Mouse (Mus musculus) neural tube, embryonic 11.5 days (tissue): ENCODE data around the gene Tead1. TPM values are rescaled to one million over a fixed set of nuclear protein-coding genes. Genes with fewer than 3 reads are reported as not detected.
A peak's percentile ranks its signal among the peaks of the same experiment; 100 is the strongest.

Experiments used
- ATAC-seq: fragments of 200-750 bp; cut with Nextera tagmentation; 2 replicates; pipeline ENCODE4 v1.8.0; 2017; ENCODE audit warnings: moderate number of reproducible peaks, mild to moderate bottlenecking, moderate TSS enrichment, moderate library complexity; ENCODE audit not compliant: insufficient read depth, low FRiP score, low TSS enrichment
- DNase-seq: peaks from one replicate; pipeline ENCODE4 v3.0.0-alpha.2; 2015; ENCODE audit warnings: low spot score
- H3K27ac ChIP-seq: fragments of 300-500 bp; sonication (generic); 2 replicates; pipeline ENCODE4 v1.5.1; 2014; ENCODE audit warnings: low read depth, mild to moderate bottlenecking, low read length
- H3K27me3 ChIP-seq: fragments of 300-500 bp; sonication (generic); 2 replicates; pipeline ENCODE4 v1.6.1; 2014; ENCODE audit warnings: mild to moderate bottlenecking, low read length, mixed read lengths; ENCODE audit not compliant: control insufficient read depth, insufficient read depth
- H3K36me3 ChIP-seq: fragments of 300-500 bp; sonication (generic); 2 replicates; pipeline ENCODE4 v1.6.1; 2014; ENCODE audit warnings: mild to moderate bottlenecking, low read length, moderate library complexity, mixed read lengths; ENCODE audit not compliant: control insufficient read depth, insufficient read depth
- H3K4me1 ChIP-seq: fragments of 300-500 bp; sonication (generic); 2 replicates; pipeline ENCODE4 v1.6.1; 2014; ENCODE audit warnings: low read length, mixed read lengths; ENCODE audit not compliant: control insufficient read depth, insufficient read depth
- H3K4me2 ChIP-seq: fragments of 300-500 bp; sonication (generic); 2 replicates; pipeline ENCODE4 v1.6.1; 2014; ENCODE audit warnings: low read depth, mild to moderate bottlenecking, moderate library complexity
- H3K4me3 ChIP-seq: fragments of 300-500 bp; sonication (generic); 2 replicates; pipeline ENCODE4 v1.5.1; 2014; ENCODE audit warnings: low read depth, low read length
- H3K9ac ChIP-seq: fragments of 300-500 bp; sonication (generic); 2 replicates; pipeline ENCODE4 v1.6.1; 2014; ENCODE audit warnings: mild to moderate bottlenecking, low read length
- H3K9me3 ChIP-seq: fragments of 300-500 bp; sonication (generic); 2 replicates; pipeline ENCODE4 v1.6.1; 2016; ENCODE audit warnings: low read length; ENCODE audit not compliant: control insufficient read depth
- WGBS: fragments of 180-500 bp; shearing (Covaris S2); extraction: QIAGEN DNeasy Blood & Tissue Kit; methylation state at CpG from one replicate; pipeline ENCODE4 v1.1.7; 2014; 5-methylcytosine and 5-hydroxymethylcytosine counted together
- polyA plus RNA-seq: library from polyadenylated mRNA; unstranded; fragments of >200 nt; fragmentation: Nextera tagmentation; extraction: Ambion mirVana; gene quantifications from 2 replicates; pipeline ENCODE4 v1.2.1, GENCODE M21; 2014

Gene Tead1
- polyA plus RNA-seq, 1 experiment from 2014 or later: 13.2 TPM

DNA sequence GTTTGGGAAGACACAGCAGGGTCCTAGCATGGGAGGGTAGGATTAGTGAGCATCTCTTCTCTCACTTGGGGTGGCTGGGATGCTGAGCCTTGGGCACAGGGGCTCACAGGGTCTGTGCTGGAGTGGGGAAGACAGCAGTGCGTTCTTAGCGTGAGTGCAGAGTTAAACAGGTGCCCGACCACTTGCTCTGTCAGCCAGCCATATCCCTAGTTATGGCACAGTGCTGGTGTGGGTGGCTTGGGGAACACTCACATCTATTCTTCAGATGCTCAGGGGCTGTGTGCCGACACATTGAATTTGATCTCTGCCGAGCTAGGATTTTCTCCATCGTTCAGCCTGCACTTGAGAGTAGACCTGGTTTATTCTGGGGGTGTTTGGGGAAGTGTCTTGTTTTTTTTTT is 92.3 kb downstream of the Tead1 start:
- no peaks in the 10 kb centered on the region for H3K36me3 ChIP-seq
- DNase-seq (no peak), ATAC-seq (no peak)
- no peaks in the 10 kb centered on the region for H3K9me3 ChIP-seq
- no peak overlapping the region for H3K4me3 ChIP-seq
- H3K4me1 ChIP-seq: 0 out of 2 replicates have a peak, but pooled peaks cover 3% of the 10 kb centered on the region
- H3K9ac ChIP-seq: no peak overlapping the region
- H3K27me3 ChIP-seq: no peaks in the 10 kb centered on the region
- 93% methylated on average over 6 of the region's 6 CpGs for WGBS
- no peak overlapping the region for H3K27ac ChIP-seq
- H3K4me2 ChIP-seq: no peak overlapping the region

DNA sequence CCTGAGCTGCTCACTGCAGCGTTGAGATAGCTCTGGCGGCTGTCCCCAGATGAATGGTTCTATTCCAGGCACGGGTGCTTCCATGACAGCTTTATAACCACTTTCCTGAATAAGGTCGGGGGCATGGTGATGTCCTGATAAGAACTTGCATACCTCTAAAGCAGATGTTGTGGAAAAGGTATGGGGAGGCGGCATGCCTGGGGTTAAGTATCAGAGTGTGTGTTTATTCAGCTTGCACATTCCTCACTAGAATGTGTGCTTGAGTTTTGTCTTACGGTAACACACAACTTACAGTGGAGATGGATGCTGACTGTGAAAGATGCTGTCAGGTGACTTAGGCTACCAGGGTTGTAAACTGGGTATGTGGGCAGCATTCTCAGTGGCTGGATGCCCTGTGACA is 93.7 kb downstream of the Tead1 start:
- no peaks in the 10 kb centered on the region for H3K36me3 ChIP-seq
- no peak overlapping the region for H3K4me3 ChIP-seq
- H3K27ac ChIP-seq: no peak overlapping the region
- H3K9ac ChIP-seq: no peak overlapping the region
- H3K9me3 ChIP-seq: no peaks in the 10 kb centered on the region
- no peak for DNase-seq
- H3K4me2 ChIP-seq: no peak overlapping the region
- 0 out of 2 replicates have a peak, but pooled peaks cover 3% of the 10 kb centered on the region for H3K4me1 ChIP-seq
- WGBS: 49% methylated on average over 6 of the region's 6 CpGs
- H3K27me3 ChIP-seq: no peaks in the 10 kb centered on the region
- no peak for ATAC-seq

DNA sequence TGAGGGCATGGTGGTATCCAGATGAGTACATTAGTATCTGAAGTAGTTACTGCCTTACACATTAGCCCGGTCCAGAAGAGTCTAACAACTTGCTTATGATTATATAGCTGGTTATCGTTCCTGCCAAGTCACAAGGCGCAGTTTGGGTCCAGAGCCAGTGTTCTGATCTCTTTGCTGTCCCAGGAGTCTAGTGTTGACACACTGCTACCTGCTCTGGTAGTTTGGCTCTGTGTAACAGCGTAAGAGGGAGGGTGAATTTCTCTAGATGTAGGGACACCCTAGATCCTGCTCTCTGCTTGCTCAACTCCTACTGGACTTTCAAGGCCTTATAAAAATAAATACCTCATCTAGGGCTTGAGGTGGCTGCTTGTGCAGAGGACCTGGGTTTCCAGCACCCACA is 94.5 kb downstream of the Tead1 start:
- ATAC-seq (no peak), DNase-seq (no peak)
- no peak overlapping the region for H3K9ac ChIP-seq
- H3K4me1 ChIP-seq: 0 out of 2 replicates have a peak, but pooled peaks cover 3% of the 10 kb centered on the region
- no peak overlapping the region for H3K27ac ChIP-seq
- whole genome bisulfite sequencing: 95% methylated on average over 4 of the region's 4 CpGs
- H3K27me3 ChIP-seq: no peaks in the 10 kb centered on the region
- no peak overlapping the region for H3K4me2 ChIP-seq
- H3K9me3 ChIP-seq: no peaks in the 10 kb centered on the region
- H3K4me3 ChIP-seq: no peak overlapping the region
- no peaks in the 10 kb centered on the region for H3K36me3 ChIP-seq

DNA sequence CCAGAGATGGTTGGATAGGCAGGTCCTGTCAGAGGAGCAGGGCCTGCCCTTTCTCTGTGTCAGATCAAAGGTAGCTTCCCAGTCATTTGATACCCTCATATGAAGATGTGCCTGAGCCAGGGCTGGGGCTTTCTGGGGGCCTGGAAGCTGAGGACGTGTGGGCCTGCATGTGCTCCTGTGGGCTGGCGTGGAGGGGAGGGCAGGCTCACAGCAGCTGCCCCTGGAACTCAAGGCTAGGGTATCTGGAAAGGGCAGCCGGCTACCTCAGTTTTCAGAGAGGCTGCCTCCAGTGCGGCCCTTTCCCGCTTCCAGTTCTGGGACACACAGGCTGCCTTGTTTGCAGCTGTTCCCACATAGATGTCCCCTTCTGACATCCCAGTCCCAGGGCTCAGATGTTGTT is 96.7 kb downstream of the Tead1 start:
- 63% methylated on average over 5 of the region's 5 CpGs for WGBS
- H3K4me2 ChIP-seq: no peak overlapping the region
- no peak for DNase-seq
- H3K27ac ChIP-seq: no peak overlapping the region
- no peak for ATAC-seq
- no peak overlapping the region for H3K9ac ChIP-seq
- H3K36me3 ChIP-seq: no peaks in the 10 kb centered on the region
- H3K4me1 ChIP-seq: peaks cover 10% of the 10 kb centered on the region
- no peaks in the 10 kb centered on the region for H3K9me3 ChIP-seq
- H3K4me3 ChIP-seq: no peak overlapping the region
- no peaks in the 10 kb centered on the region for H3K27me3 ChIP-seq

DNA sequence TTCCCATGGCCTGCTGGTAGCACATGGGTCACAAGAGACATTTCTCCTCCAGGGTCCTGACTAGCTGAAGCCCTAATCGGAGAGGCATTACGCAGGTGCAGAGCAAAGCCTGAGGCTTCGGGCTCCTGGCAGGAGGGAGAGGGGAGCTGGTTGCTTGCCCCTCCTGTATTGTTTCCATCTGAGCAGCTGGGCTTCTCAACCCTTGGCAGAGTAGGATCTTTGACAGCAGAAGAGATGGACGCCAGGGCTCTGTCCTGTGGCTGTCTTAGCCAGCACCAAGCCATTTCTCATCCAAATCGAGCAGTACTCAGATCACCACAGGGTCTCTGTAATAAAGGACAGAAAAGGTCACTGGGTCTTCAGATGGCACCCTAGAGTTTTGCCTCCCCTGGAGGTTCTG is 97.6 kb downstream of the Tead1 start:
- H3K36me3 ChIP-seq: no peaks in the 10 kb centered on the region
- no peak overlapping the region for H3K4me2 ChIP-seq
- no peak overlapping the region for H3K9ac ChIP-seq
- H3K27ac ChIP-seq: no peak overlapping the region
- no peaks in the 10 kb centered on the region for H3K9me3 ChIP-seq
- peaks cover 10% of the 10 kb centered on the region for H3K4me1 ChIP-seq
- WGBS: 67% methylated on average over 5 of the region's 5 CpGs
- ATAC-seq (no peak), DNase-seq (no peak)
- no peak overlapping the region for H3K4me3 ChIP-seq
- H3K27me3 ChIP-seq: no peaks in the 10 kb centered on the region

DNA sequence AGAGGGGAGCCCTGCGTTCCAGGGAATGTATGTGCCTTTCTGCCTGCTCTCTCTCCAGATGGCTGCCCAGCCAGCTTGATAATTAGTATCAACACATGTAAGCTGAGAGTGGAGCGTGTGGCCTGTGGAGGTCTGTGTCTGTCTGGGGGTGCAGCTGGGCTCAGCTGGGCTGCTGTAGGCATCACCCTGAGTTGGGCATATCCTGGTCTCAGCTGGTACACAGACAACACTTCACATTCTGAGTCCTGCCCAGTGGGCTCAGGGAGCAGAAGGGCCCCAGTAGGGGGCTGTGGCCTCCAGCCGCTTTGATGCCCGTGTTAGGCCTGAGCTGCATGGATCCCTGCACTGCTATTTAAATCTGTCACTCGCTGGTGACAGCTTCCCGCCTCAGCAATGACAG is 100.5 kb downstream of the Tead1 start:
- Histone ChIP-seq H3K27ac (no peak overlapping the region), H3K27me3 (no peaks in the 10 kb centered on the region), H3K4me3 (no peak overlapping the region), H3K4me1 (peaks cover 10% of the 10 kb centered on the region), H3K9me3 (no peaks in the 10 kb centered on the region), H3K9ac (no peak overlapping the region), H3K36me3 (no peaks in the 10 kb centered on the region), H3K4me2 (no peak overlapping the region)
- WGBS: 38% methylated on average over 6 of the region's 6 CpGs
- peak; percentile 61; the same call in 1 of the 2 replicates for ATAC-seq
- DNase-seq: peak; percentile 40

DNA sequence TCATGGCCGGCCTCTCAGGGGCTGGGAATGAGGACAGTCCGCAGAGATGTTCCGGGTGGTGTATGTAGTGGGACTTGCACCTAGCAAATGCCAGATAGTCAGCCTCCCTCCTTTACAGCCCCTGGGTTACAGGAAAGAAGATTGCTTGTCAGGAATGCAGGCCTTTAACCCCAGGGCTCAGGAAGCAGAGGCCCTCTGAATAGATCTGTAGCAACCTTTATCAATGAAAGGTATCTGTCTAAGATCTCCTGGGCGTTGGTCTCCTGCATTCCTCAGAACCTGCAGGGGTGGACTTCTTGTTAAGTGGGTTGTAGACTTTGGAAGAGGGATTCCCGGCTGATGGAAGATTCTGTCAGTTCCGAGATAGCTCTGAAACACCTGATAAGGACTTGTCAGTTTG is 101.8 kb downstream of the Tead1 start:
- Histone ChIP-seq H3K4me3 (no peak overlapping the region), H3K27ac (no peak overlapping the region), H3K4me2 (no peak overlapping the region), H3K9ac (no peak overlapping the region), H3K27me3 (no peaks in the 10 kb centered on the region), H3K4me1 (peaks cover 7% of the 10 kb centered on the region), H3K36me3 (no peaks in the 10 kb centered on the region), H3K9me3 (no peaks in the 10 kb centered on the region)
- WGBS: 91% methylated on average over 6 of the region's 6 CpGs
- ATAC-seq (no peak), DNase-seq (no peak)

DNA sequence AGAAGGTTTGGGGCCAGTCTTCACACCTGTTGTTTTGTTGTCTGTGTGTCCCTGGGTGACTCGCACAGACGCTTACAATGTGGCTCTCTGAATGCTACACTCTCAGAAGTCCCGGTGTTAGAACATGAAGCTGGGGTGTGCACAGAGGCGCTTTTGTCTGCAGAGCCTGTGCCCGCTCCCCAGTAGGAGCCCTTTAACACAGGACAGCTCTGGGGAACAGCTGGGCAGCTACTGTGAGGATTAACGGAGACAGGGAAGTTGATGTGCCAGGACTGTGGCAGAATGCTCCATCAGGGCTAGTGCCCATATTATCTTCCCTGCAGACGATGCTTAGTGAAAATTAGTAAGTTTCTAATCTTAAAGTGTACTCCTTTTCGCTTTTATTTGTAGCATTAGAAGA is 102.9 kb downstream of the Tead1 start:
- no peak overlapping the region for H3K9ac ChIP-seq
- no peak for ATAC-seq
- peaks cover 11% of the 10 kb centered on the region for H3K4me1 ChIP-seq
- H3K27me3 ChIP-seq: no peaks in the 10 kb centered on the region
- no peaks in the 10 kb centered on the region for H3K36me3 ChIP-seq
- no peak overlapping the region for H3K4me3 ChIP-seq
- no peak overlapping the region for H3K4me2 ChIP-seq
- WGBS: 76% methylated on average over 8 of the region's 8 CpGs
- no peaks in the 10 kb centered on the region for H3K9me3 ChIP-seq
- DNase-seq: no peak
- no peak overlapping the region for H3K27ac ChIP-seq

DNA sequence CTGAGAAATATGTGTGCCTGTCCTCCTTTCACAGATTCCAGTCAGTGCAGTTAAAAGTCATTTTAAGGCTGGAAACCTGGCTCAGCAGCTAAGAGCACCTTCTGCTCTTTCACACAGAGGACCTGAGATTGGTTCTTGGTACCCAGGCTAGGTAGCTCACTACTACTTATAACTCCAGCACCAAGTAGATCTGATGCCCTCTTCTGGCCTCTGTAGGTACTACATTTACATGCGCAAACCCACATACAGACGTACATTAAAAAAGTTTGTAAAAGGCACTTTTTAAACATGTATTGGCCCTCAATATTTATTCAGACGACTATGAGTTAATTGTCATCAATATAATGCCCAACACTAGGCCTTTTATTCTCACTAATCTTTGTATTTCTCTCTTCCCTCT is 105.2 kb downstream of the Tead1 start:
- ATAC-seq: no peak
- Histone ChIP-seq H3K9ac (no peak overlapping the region), H3K36me3 (no peaks in the 10 kb centered on the region), H3K4me2 (no peak overlapping the region), H3K27me3 (no peaks in the 10 kb centered on the region), H3K27ac (no peak overlapping the region), H3K9me3 (no peaks in the 10 kb centered on the region), H3K4me1 (peaks cover 19% of the 10 kb centered on the region), H3K4me3 (no peak overlapping the region)
- DNase-seq: no peak
- WGBS: 91% methylated on average over 3 of the region's 3 CpGs
